Mouse (Mus musculus) gastrocnemius, postnatal 36 days (tissue): ENCODE measurements around the gene Isoc2b. TPM values are rescaled to one million over a fixed set of nuclear protein-coding genes. Genes with fewer than 3 reads are reported as not detected.

Experiments
- total RNA-seq, 2 experiments: library from RNA; stranded (reverse); gene quantifications; 2 replicates each; pipeline ENCODE4 v1.2.3; 2021

The Isoc2b gene
- total RNA-seq, 2 experiments from 2014 or later: 3.6 to 3.8 TPM

Other genes with a start within 250 kb of the Isoc2b start
- 1 to 10 TPM; 2.5 to 3.2 TPM for gene Tmem86b, start 238.8 kb downstream of the Isoc2b start, total RNA-seq
- gene Ppp6r1, start 211.2 kb downstream of the Isoc2b start, total RNA-seq: 10 to 100 TPM; 40.2 to 42.4 TPM
- 10 to 100 TPM; 22.4 to 24.9 TPM for gene Hspbp1, start 185.2 kb downstream of the Isoc2b start, total RNA-seq
- gene Brsk1, start 179.7 kb downstream of the Isoc2b start, total RNA-seq: 1 to 10 TPM in 1 of 2 experiments, under 1 TPM in 1; 0.54 to 1.6 TPM
- gene Tmem150b, start 145.0 kb downstream of the Isoc2b start, total RNA-seq: not detected
- 10 to 100 TPM in 1 of 2 experiments, 1 to 10 TPM in 1; 9.7 to 10.5 TPM for gene Kmt5c, start 130.1 kb downstream of the Isoc2b start, total RNA-seq
- 1 to 10 TPM; 1.4 to 1.9 TPM for gene Cox6b2, start 117.2 kb downstream of the Isoc2b start, total RNA-seq
- gene Fam71e2, start 99.0 kb downstream of the Isoc2b start, total RNA-seq: not detected
- not detected for gene Il11, start 87.4 kb downstream of the Isoc2b start, total RNA-seq
- not detected for gene Tmem190, start 87.3 kb downstream of the Isoc2b start, total RNA-seq
- gene Tmem238, start 80.6 kb downstream of the Isoc2b start, total RNA-seq: 1 to 10 TPM; 7.9 to 9.5 TPM
- gene Rpl28, start 77.4 kb downstream of the Isoc2b start, total RNA-seq: 100 to 1,000 TPM; 431 to 514 TPM
- gene Ube2s, start 57.7 kb downstream of the Isoc2b start, total RNA-seq: 10 to 100 TPM; 70.3 to 83.7 TPM
- not detected for gene Shisa7, start 25.6 kb downstream of the Isoc2b start, total RNA-seq
- 10 to 100 TPM; 21.0 to 28.3 TPM for gene Isoc2a, start 6.9 kb upstream of the Isoc2b start, total RNA-seq
- under 1 TPM; 0.20 TPM for gene Gm36210, start 36.3 kb upstream of the Isoc2b start, total RNA-seq
- gene Zfp628, start 45.0 kb upstream of the Isoc2b start, total RNA-seq: 1 to 10 TPM; 8.9 TPM
- gene Nat14, start 51.8 kb upstream of the Isoc2b start, total RNA-seq: 1 to 10 TPM; 2.5 to 3.2 TPM
- 10 to 100 TPM in 1 of 2 experiments, 1 to 10 TPM in 1; 8.8 to 11.1 TPM for gene Ssc5d, start 55.5 kb upstream of the Isoc2b start, total RNA-seq
- 10 to 100 TPM; 30.5 to 35.8 TPM for gene Sbk2, start 94.1 kb upstream of the Isoc2b start, total RNA-seq
- gene Sbk3, start 100.9 kb upstream of the Isoc2b start, total RNA-seq: 1 to 10 TPM; 1.6 to 1.7 TPM
- gene Zfp579, start 125.9 kb upstream of the Isoc2b start, total RNA-seq: 1 to 10 TPM; 7.8 to 9.5 TPM
- 1 to 10 TPM; 6.9 TPM for gene Zfp524, start 144.2 kb upstream of the Isoc2b start, total RNA-seq
- 10 to 100 TPM; 20.7 to 22.7 TPM for gene Fiz1, start 144.4 kb upstream of the Isoc2b start, total RNA-seq
- gene Gm44973, start 145.2 kb upstream of the Isoc2b start, total RNA-seq: not detected
- 10 to 100 TPM; 11.0 to 13.0 TPM for gene Zfp865, start 150.1 kb upstream of the Isoc2b start, total RNA-seq
- under 1 TPM in 1 of 2 experiments, not detected in 1; 0.20 TPM for gene Ccdc106, start 150.3 kb upstream of the Isoc2b start, total RNA-seq
- under 1 TPM in 1 of 2 experiments, not detected in 1; 0.42 TPM for gene 4632433K11Rik, start 163.9 kb upstream of the Isoc2b start, total RNA-seq
- 1 to 10 TPM; 2.2 to 3.9 TPM for gene Zfp784, start 168.2 kb upstream of the Isoc2b start, total RNA-seq
- 1 to 10 TPM; 2.9 to 3.3 TPM for gene Zfp580, start 181.3 kb upstream of the Isoc2b start, total RNA-seq
- gene U2af2, start 191.9 kb upstream of the Isoc2b start, total RNA-seq: 10 to 100 TPM; 38.0 to 48.3 TPM
- 100 to 1,000 TPM; 149 to 152 TPM for gene Epn1, start 210.0 kb upstream of the Isoc2b start, total RNA-seq
- not detected for gene Rfpl4, start 246.7 kb upstream of the Isoc2b start, total RNA-seq